Mouse (Mus musculus) bone marrow, adult 2 months (tissue): ENCODE measurements around the gene D1Pas1.

ENCODE experiments used
- CTCF ChIP-seq: fragments of 200-500 bp; IDR thresholded peaks from 2 replicates; pipeline ENCODE4 v1.5.1; 2011; ENCODE audit warnings: low read length, control low read depth; ENCODE audit not compliant: control insufficient read depth, insufficient read depth
- POLR2A ChIP-seq: fragments of 200-500 bp; IDR thresholded peaks from 2 replicates; pipeline ENCODE4 v1.6.1; 2011; ENCODE audit warnings: low read depth, mild to moderate bottlenecking, control low read depth, low read length, borderline replicate concordance; ENCODE audit not compliant: control insufficient read depth

- TF ChIP-seq POLR2A (no peak), CTCF (no peak)
Measured at GRCm38 (mm10) chr1:186986506-186986905, 19.3 kb downstream of the D1Pas1 start.
